Mouse (Mus musculus) intestine, postnatal 0 days (tissue): ENCODE measurements at regions not wholly inside any gene's neighbourhood (a gene's known extent, or its start where the extent isn't known, plus 50 kb on each side); places are given as distances from the start of the nearest gene placed in this dataset.
"Not testable (repeated sequence)": the region's sequence is repeated elsewhere in the genome, so short reads cannot be mapped to it uniquely, and the experiment has no call there.

ENCODE experiments used
- ATAC-seq: fragments of 200-750 bp; cut with Nextera tagmentation; 2 replicates; pipeline ENCODE4 v1.8.0; 2017; ENCODE audit warnings: mild to moderate bottlenecking, moderate TSS enrichment, moderate library complexity
- H3K27ac ChIP-seq: fragments of 300-500 bp; sonication (generic); 2 replicates; pipeline ENCODE4 v1.5.1; 2014; ENCODE audit warnings: mild to moderate bottlenecking, low read depth, low read length, moderate library complexity
- H3K27me3 ChIP-seq: fragments of 300-500 bp; sonication (generic); replicated peaks from 2 replicates; pipeline ENCODE4 v1.6.1; 2014; ENCODE audit warnings: low read length, mixed read lengths; ENCODE audit not compliant: control insufficient read depth, insufficient read depth
- H3K36me3 ChIP-seq: fragments of 300-500 bp; sonication (generic); 2 replicates; pipeline ENCODE4 v1.6.1; 2014; ENCODE audit warnings: mild to moderate bottlenecking, moderate library complexity; ENCODE audit not compliant: control insufficient read depth, insufficient read depth
- H3K4me1 ChIP-seq: fragments of 300-500 bp; sonication (generic); replicated peaks from 2 replicates; pipeline ENCODE4 v1.6.1; 2014; ENCODE audit warnings: antibody characterized with exemption, low read length, mixed read lengths; ENCODE audit not compliant: control insufficient read depth, insufficient read depth
- H3K4me2 ChIP-seq: fragments of 300-500 bp; sonication (generic); replicated peaks from 2 replicates; pipeline ENCODE4 v1.6.1; 2014; ENCODE audit warnings: low read depth, mild to moderate bottlenecking, moderate library complexity
- H3K4me3 ChIP-seq: fragments of 300-500 bp; sonication (generic); 2 replicates; pipeline ENCODE4 v1.5.1; 2014; ENCODE audit warnings: low read depth, low read length
- H3K9ac ChIP-seq: fragments of 300-500 bp; sonication (generic); 2 replicates; pipeline ENCODE4 v1.6.1; 2014; ENCODE audit warnings: mild to moderate bottlenecking, low read depth, low read length
- H3K9me3 ChIP-seq: fragments of 300-500 bp; sonication (generic); 2 replicates; pipeline ENCODE4 v1.6.1; 2016; ENCODE audit warnings: mixed run types; ENCODE audit not compliant: control insufficient read depth
- CTCF ChIP-seq: sonication (generic); IDR thresholded peaks from 2 replicates; pipeline ENCODE4 v1.5.1; 2016; ENCODE audit warnings: low read depth, mild to moderate bottlenecking, control low read depth, antibody characterized with exemption, moderate library complexity
- WGBS: fragments of 180-500 bp; shearing (Covaris S2); extraction: QIAGEN DNeasy Blood & Tissue Kit; methylation state at CpG from one replicate; pipeline ENCODE4 v1.1.7; 2014; 5-methylcytosine and 5-hydroxymethylcytosine counted together

DNA sequence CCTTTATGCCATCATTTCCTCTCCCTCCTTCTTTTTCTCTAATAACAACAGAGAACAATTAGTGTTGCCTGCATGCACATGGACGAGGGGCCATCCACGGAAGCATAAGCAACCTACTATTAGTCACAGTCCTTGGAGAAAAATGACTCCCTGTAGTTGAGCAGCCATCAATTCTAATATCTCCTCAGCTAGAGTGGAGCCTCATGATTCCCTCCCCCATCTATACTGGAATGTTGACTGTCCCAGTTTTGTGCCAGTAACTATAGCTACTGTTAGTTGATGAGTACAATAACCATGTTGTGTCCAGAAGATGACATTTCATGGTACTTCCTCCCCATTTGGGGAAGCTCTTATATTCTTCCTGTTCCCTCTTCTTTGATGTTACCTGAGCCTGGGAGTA is 64.3 kb upstream of the Rtn4 start:
- Histone ChIP-seq H3K9ac (no peak overlapping the region), H3K27me3 (no peaks in the 10 kb centered on the region), H3K36me3 (no peaks in the 10 kb centered on the region), H3K4me1 (no peaks in the 10 kb centered on the region; the same call in 1 of the 2 replicates), H3K4me2 (no peak overlapping the region), H3K9me3 (no peaks in the 10 kb centered on the region), H3K4me3 (no peak overlapping the region), H3K27ac (no peak overlapping the region)
- WGBS = 70% methylated on average over 2 of the region's 2 CpGs
- TF ChIP-seq CTCF = no peak
- ATAC-seq = no peak

DNA sequence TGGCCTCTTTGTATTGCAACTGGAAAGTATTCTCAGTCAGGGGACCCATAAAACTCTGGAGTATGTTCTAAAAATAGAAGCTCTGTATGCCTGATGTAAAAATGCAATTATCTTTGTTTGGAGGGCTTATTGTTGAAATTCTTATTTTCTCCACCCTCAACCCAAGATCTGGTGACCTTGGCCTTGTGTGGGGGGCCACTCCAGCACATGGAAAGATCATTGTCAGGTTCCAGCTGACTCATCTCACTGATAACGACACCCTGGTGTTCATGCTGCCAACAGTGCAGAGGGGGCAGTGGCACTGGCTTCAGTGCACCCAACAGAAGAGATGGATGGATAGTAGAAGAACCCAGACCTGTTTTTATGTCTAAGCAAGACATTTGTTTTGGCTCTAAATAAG is 60.3 kb upstream of the Rtn4 start:
- Histone ChIP-seq H3K36me3 (no peaks in the 10 kb centered on the region), H3K9me3 (no peaks in the 10 kb centered on the region), H3K9ac (no peak overlapping the region), H3K4me2 (no peak overlapping the region), H3K4me3 (no peak overlapping the region), H3K27ac (no peak overlapping the region), H3K27me3 (no peaks in the 10 kb centered on the region), H3K4me1 (peaks cover 10% of the 10 kb centered on the region)
- ATAC-seq = no peak
- TF ChIP-seq CTCF = no peak
- 18% methylated on average over 1 of the region's 1 CpGs for WGBS

- not testable (repeated sequence) for ATAC-seq, H3K9ac ChIP-seq, H3K4me2 ChIP-seq, H3K4me3 ChIP-seq, H3K9me3 ChIP-seq, H3K36me3 ChIP-seq, H3K27me3 ChIP-seq, H3K27ac ChIP-seq
- H3K4me1 ChIP-seq = peaks cover 11% of the 10 kb centered on the region
- WGBS = 57% methylated on average over 1 of the region's 1 CpGs
Measured at GRCm38 (mm10) chr11:29633288-29633687, 59.5 kb upstream of the Rtn4 start.

DNA sequence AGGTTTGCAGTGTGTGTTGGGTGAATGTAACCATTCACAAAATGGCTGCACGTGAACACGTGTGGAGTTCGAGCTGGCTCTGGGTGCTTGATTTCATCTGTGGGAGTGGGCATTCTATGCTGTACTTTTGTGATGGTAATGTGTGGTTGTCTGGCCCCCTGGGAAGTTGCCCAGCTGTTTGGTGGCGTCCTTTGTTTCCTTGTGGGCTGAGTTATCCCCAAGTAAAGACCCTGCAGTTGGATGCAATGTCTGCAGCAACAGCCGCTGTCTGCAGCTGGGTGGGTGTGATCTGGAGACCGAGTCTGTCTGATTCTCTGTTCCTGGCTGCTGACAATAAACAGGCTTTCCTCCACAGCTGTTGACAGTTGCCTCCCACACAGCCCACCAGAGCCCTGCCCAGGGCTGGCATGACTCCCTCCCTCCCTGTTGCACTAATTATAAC is 56.0 kb upstream of the Rtn4 start:
- WGBS = 49% methylated on average over 6 of the region's 6 CpGs
- Histone ChIP-seq H3K9ac (no peak overlapping the region), H3K27me3 (no peaks in the 10 kb centered on the region), H3K4me1 (peaks cover 15% of the 10 kb centered on the region), H3K4me3 (no peak overlapping the region), H3K36me3 (no peaks in the 10 kb centered on the region), H3K27ac (peak overlapping the region; percentile 79), H3K9me3 (no peaks in the 10 kb centered on the region), H3K4me2 (no peak overlapping the region)
- no peak for TF ChIP-seq CTCF
- 0 out of 2 replicates have a peak, but pooled peaks have one; percentile 15 for ATAC-seq

GRCm38 (mm10) chr11:29638093-29638669 is 54.6 kb upstream of the Rtn4 start:
- H3K9me3 ChIP-seq = no peaks in the 10 kb centered on the region
- 59% methylated on average over 8 of the region's 8 CpGs for WGBS
- no peak for TF ChIP-seq CTCF
- no peak overlapping the region for H3K4me2 ChIP-seq
- no peaks in the 10 kb centered on the region for H3K36me3 ChIP-seq
- peak; percentile 95 for ATAC-seq
- no peaks in the 10 kb centered on the region for H3K27me3 ChIP-seq
- H3K27ac ChIP-seq = peak overlapping the region; percentile 79
- no peak overlapping the region for H3K9ac ChIP-seq
- peaks cover 15% of the 10 kb centered on the region for H3K4me1 ChIP-seq
- H3K4me3 ChIP-seq = no peak overlapping the region

DNA sequence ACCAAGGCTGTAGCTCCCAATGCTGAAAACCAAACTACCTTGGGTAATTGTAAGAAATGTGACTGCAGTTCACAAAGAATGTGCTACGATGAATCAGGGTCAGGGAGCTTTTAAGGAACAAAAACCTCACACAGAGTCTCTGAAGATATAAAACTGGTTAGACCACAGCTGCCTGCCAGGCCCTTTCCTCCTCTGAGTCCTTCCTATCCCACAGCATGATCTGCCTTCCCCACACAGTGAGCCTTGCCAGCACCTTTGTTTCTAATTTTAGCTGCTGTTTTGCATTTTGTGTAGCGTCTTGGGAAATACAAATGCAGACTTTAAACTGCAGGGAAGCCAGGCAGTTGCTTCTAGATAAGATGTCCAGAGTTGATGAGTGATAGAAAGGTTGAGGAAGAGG is 53.9 kb upstream of the Rtn4 start:
- no peak overlapping the region for H3K9ac ChIP-seq
- 20% methylated on average over 2 of the region's 2 CpGs for WGBS
- H3K27me3 ChIP-seq = no peaks in the 10 kb centered on the region
- no peak overlapping the region for H3K4me3 ChIP-seq
- no peaks in the 10 kb centered on the region for H3K9me3 ChIP-seq
- TF ChIP-seq CTCF = no peak
- peak overlapping the region; percentile 71 for H3K27ac ChIP-seq
- no peak for ATAC-seq
- H3K4me2 ChIP-seq = no peak overlapping the region
- no peaks in the 10 kb centered on the region for H3K36me3 ChIP-seq
- H3K4me1 ChIP-seq = peaks cover 15% of the 10 kb centered on the region
